Mouse (Mus musculus): Measurements from ENCODE around the gene Oxsr1. TPM values are rescaled to one million over a fixed set of nuclear protein-coding genes. Genes with fewer than 3 reads are reported as not detected.
"Not testable (repeated sequence)": the region's sequence is repeated elsewhere in the genome, so short reads cannot be mapped to it uniquely, and the experiment has no call there.

Gene Oxsr1
- polyA plus RNA-seq, 1 experiment from 2014 or later = 12.1 TPM

GRCm38 (mm10) chr9:119231552-119231951, 90.7 kb downstream of the Oxsr1 start:
- Histone ChIP-seq H3K27me3 (replicated peaks; ENCODE audit: low read depth, poor library complexity, severe bottlenecking) (no peaks in the 10 kb centered on the region), H3K36me3 (replicated peaks) (0 out of 2 replicates have a peak, but pooled peaks cover 3% of the 10 kb centered on the region), H3K9me3 (no peaks in the 10 kb centered on the region), H3K27ac (replicated peaks) (no peak overlapping the region), H3K4me3 (no peak overlapping the region), H3K4me1 (no peaks in the 10 kb centered on the region)
- no peak for DNase-seq (ENCODE audit: low spot score)
- WGBS = 90% methylated on average over 7 of the region's 7 CpGs

- no peak overlapping the region for H3K27ac ChIP-seq (replicated peaks)
- H3K9me3 ChIP-seq = no peaks in the 10 kb centered on the region
- no peak overlapping the region for H3K4me3 ChIP-seq
- 91% methylated on average over 2 of the region's 2 CpGs for WGBS
- no peaks in the 10 kb centered on the region for H3K27me3 ChIP-seq (replicated peaks; ENCODE audit: low read depth, poor library complexity, severe bottlenecking)
- peaks cover 8% of the 10 kb centered on the region for H3K36me3 ChIP-seq (replicated peaks)
- DNase-seq (ENCODE audit: low spot score) = no peak
- no peaks in the 10 kb centered on the region for H3K4me1 ChIP-seq
Observed at GRCm38 (mm10) chr9:119230829-119231228, 91.4 kb downstream of the Oxsr1 start.

GRCm38 (mm10) chr9:119220249-119220648, 102.0 kb downstream of the Oxsr1 start:
- peaks cover 38% of the 10 kb centered on the region for H3K36me3 ChIP-seq (replicated peaks)
- H3K4me3 ChIP-seq = no peak overlapping the region
- peaks cover 6% of the 10 kb centered on the region; the same call in 1 of the 2 replicates for H3K9me3 ChIP-seq
- H3K27me3 ChIP-seq (replicated peaks; ENCODE audit: low read depth, poor library complexity, severe bottlenecking) = no peaks in the 10 kb centered on the region
- H3K4me1 ChIP-seq = no peaks in the 10 kb centered on the region
- H3K27ac ChIP-seq (replicated peaks) = no peak overlapping the region
- 88% methylated on average over 4 of the region's 4 CpGs for WGBS
- no peak for DNase-seq (ENCODE audit: low spot score)

- Histone ChIP-seq H3K27me3 (replicated peaks; ENCODE audit: low read depth, poor library complexity, severe bottlenecking) (no peaks in the 10 kb centered on the region), H3K4me3 (no peak overlapping the region), H3K27ac (replicated peaks) (no peak overlapping the region), H3K4me1 (no peaks in the 10 kb centered on the region), H3K36me3 (replicated peaks) (peaks cover 32% of the 10 kb centered on the region), H3K9me3 (peaks cover 3% of the 10 kb centered on the region; the same call in 1 of the 2 replicates)
- WGBS = 90% methylated on average over 2 of the region's 2 CpGs
- no peak for DNase-seq (ENCODE audit: low spot score)
Observed at GRCm38 (mm10) chr9:119219667-119220066, 102.6 kb downstream of the Oxsr1 start.

- not testable (repeated sequence) for H3K27me3 ChIP-seq (replicated peaks; ENCODE audit: low read depth, poor library complexity, severe bottlenecking); H3K27ac ChIP-seq (replicated peaks); H3K4me3 ChIP-seq; H3K4me1 ChIP-seq; DNase-seq (ENCODE audit: low spot score); H3K9me3 ChIP-seq
- H3K36me3 ChIP-seq (replicated peaks) = peaks cover 13% of the 10 kb centered on the region
- 88% methylated on average over 2 of the region's 2 CpGs for WGBS
Observed at GRCm38 (mm10) chr9:119215341-119215740, 106.9 kb downstream of the Oxsr1 start.

GRCm38 (mm10) chr9:119214601-119215000, 107.6 kb downstream of the Oxsr1 start:
- WGBS = 92% methylated on average over 6 of the region's 6 CpGs
- H3K4me1 ChIP-seq = no peaks in the 10 kb centered on the region

GRCm38 (mm10) chr9:119212996-119213395, 109.2 kb downstream of the Oxsr1 start:
- Histone ChIP-seq H3K4me1 (no peaks in the 10 kb centered on the region), H3K4me3 (no peak overlapping the region), H3K27ac (replicated peaks) (no peak overlapping the region), H3K27me3 (replicated peaks; ENCODE audit: low read depth, poor library complexity, severe bottlenecking) (no peaks in the 10 kb centered on the region), H3K36me3 (replicated peaks) (peaks cover 8% of the 10 kb centered on the region), H3K9me3 (0 out of 2 replicates have a peak, but pooled peaks cover 3% of the 10 kb centered on the region)
- 78% methylated on average over 8 of the region's 8 CpGs for WGBS
- DNase-seq (ENCODE audit: low spot score) = no peak

More at GRCm38 (mm10) chr9:119214601-119215000, 107.6 kb downstream of the Oxsr1 start:
- no peak overlapping the region for H3K4me3 ChIP-seq
- DNase-seq (ENCODE audit: low spot score) = no peak
- H3K9me3 ChIP-seq = 0 out of 2 replicates have a peak, but pooled peaks cover 3% of the 10 kb centered on the region
- H3K27ac ChIP-seq (replicated peaks) = no peak overlapping the region
- peaks cover 13% of the 10 kb centered on the region for H3K36me3 ChIP-seq (replicated peaks)
- no peaks in the 10 kb centered on the region for H3K27me3 ChIP-seq (replicated peaks; ENCODE audit: low read depth, poor library complexity, severe bottlenecking)

- H3K27me3 ChIP-seq (replicated peaks; ENCODE audit: low read depth, poor library complexity, severe bottlenecking) = no peaks in the 10 kb centered on the region
- WGBS = 93% methylated on average over 4 of the region's 4 CpGs
- no peaks in the 10 kb centered on the region for H3K4me1 ChIP-seq
- H3K36me3 ChIP-seq (replicated peaks) = no peaks in the 10 kb centered on the region
- H3K27ac ChIP-seq (replicated peaks) = no peak within 1 kb of the TSS
- H3K4me3 ChIP-seq = no peak within 1 kb of the TSS
- peaks cover 6% of the 10 kb centered on the region for H3K9me3 ChIP-seq
- DNase-seq (ENCODE audit: low spot score) = no peak
Observed at GRCm38 (mm10) chr9:119208998-119209397, 113.2 kb downstream of the Oxsr1 start, which contains the start of gene Slc22a13. Gene Slc22a13 (minus strand): TSS chr9:119209098.

GRCm38 (mm10) chr9:119207113-119207512, 115.1 kb downstream of the Oxsr1 start:
- H3K4me1 ChIP-seq = no peaks in the 10 kb centered on the region
- H3K27ac ChIP-seq (replicated peaks) = no peak overlapping the region
- no peak overlapping the region for H3K4me3 ChIP-seq
- no peaks in the 10 kb centered on the region for H3K36me3 ChIP-seq (replicated peaks)
- H3K9me3 ChIP-seq = peaks cover 3% of the 10 kb centered on the region
- WGBS = 77% methylated on average over 4 of the region's 4 CpGs
- no peak for DNase-seq (ENCODE audit: low spot score)
- H3K27me3 ChIP-seq (replicated peaks; ENCODE audit: low read depth, poor library complexity, severe bottlenecking) = no peaks in the 10 kb centered on the region

GRCm38 (mm10) chr9:119206666-119207065, 115.6 kb downstream of the Oxsr1 start:
- WGBS = 86% methylated on average over 2 of the region's 2 CpGs
- peaks cover 3% of the 10 kb centered on the region for H3K9me3 ChIP-seq
- no peak overlapping the region for H3K27ac ChIP-seq (replicated peaks)

GRCm38 (mm10) chr9:119205756-119206155, 116.5 kb downstream of the Oxsr1 start:
- no peak for DNase-seq (ENCODE audit: low spot score)
- Histone ChIP-seq H3K4me1 (no peaks in the 10 kb centered on the region), H3K4me3 (no peak overlapping the region), H3K9me3 (peaks cover 3% of the 10 kb centered on the region), H3K36me3 (replicated peaks) (no peaks in the 10 kb centered on the region), H3K27me3 (replicated peaks; ENCODE audit: low read depth, poor library complexity, severe bottlenecking) (no peaks in the 10 kb centered on the region), H3K27ac (replicated peaks) (no peak overlapping the region)
- WGBS = 91% methylated on average over 5 of the region's 5 CpGs

More at GRCm38 (mm10) chr9:119206666-119207065, 115.6 kb downstream of the Oxsr1 start:
- Histone ChIP-seq H3K4me3 (no peak overlapping the region), H3K27me3 (replicated peaks; ENCODE audit: low read depth, poor library complexity, severe bottlenecking) (no peaks in the 10 kb centered on the region), H3K4me1 (no peaks in the 10 kb centered on the region), H3K36me3 (replicated peaks) (no peaks in the 10 kb centered on the region)
- DNase-seq (ENCODE audit: low spot score) = no peak

- Histone ChIP-seq H3K9me3 (peaks cover 3% of the 10 kb centered on the region), H3K4me1 (peaks cover 7% of the 10 kb centered on the region), H3K27ac (replicated peaks) (no peak overlapping the region), H3K36me3 (replicated peaks) (no peaks in the 10 kb centered on the region), H3K4me3 (no peak overlapping the region), H3K27me3 (replicated peaks; ENCODE audit: low read depth, poor library complexity, severe bottlenecking) (no peaks in the 10 kb centered on the region)
- no peak for DNase-seq (ENCODE audit: low spot score)
- WGBS = 96% methylated on average over 9 of the region's 9 CpGs
Observed at GRCm38 (mm10) chr9:119203617-119204016, 118.6 kb downstream of the Oxsr1 start.

GRCm38 (mm10) chr9:119201653-119202052, 120.6 kb downstream of the Oxsr1 start:
- Histone ChIP-seq H3K27me3 (replicated peaks; ENCODE audit: low read depth, poor library complexity, severe bottlenecking) (no peaks in the 10 kb centered on the region), H3K9me3 (peaks cover 3% of the 10 kb centered on the region), H3K4me3 (no peak overlapping the region), H3K36me3 (replicated peaks) (no peaks in the 10 kb centered on the region), H3K27ac (replicated peaks) (no peak overlapping the region), H3K4me1 (peaks cover 12% of the 10 kb centered on the region)
- no peak for DNase-seq (ENCODE audit: low spot score)
- WGBS = 88% methylated on average over 5 of the region's 5 CpGs
